24 mouse cellular contexts compared by ENCODE assay signal in the genomic region with DNA sequence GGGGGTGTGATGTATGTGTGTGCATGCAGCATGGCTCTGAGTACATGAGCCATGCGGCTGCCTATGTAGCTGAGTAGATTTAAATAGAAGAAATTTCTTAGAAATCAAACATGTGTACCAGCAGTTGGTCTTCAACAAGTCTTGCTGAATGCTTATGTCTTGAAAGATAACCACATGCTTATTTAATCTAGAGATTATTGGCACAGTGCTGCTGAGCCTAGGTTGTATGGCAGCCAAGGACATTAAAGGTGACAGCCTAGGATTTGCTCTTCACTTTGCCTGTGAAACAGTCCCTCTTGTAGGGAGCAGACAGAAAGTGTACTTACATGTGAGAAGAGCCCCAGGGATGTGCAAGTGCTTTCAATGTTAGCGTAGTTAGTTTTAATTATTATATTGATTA.
"Had no signal": no experiment of that assay in that cellular context is flagged by ENCODE, and none has a peak within 500 bp of the region (broad histone marks: within the 10 kb centered on the region; RNA-seq: fewer than 3 reads in every experiment).

No protein-coding gene starts in this region.

- DNase-seq: forebrain, postnatal 0 days; gastrocnemius, adult 2 months; gastrocnemius, postnatal 10 days; gastrocnemius, postnatal 25 days; heart, postnatal 10 days; heart, postnatal 4 days; kidney, adult 18-20 months; kidney, adult 8-10 months; kidney, postnatal 10 days; kidney, postnatal 25 days; kidney, postnatal 4 days had no signal

- H3K36me3 ChIP-seq: forebrain, embryonic 15.5 days; heart, embryonic 10.5 days; heart, embryonic 12.5 days; hindbrain, embryonic 10.5 days; hindbrain, embryonic 13.5 days; intestine, embryonic 15.5 days; limb, embryonic 10.5 days; limb, embryonic 12.5 days had no signal

- H3K27ac ChIP-seq: forebrain, embryonic 15.5 days; gastrocnemius, adult 2 months; heart, embryonic 10.5 days; hindbrain, embryonic 10.5 days; hindbrain, embryonic 13.5 days; intestine, embryonic 15.5 days; layer of hippocampus, adult 2 months; left cerebral cortex, adult 2 months; limb, embryonic 10.5 days; limb, embryonic 12.5 days; liver, embryonic 14.5 days had no signal

- H3K4me1 ChIP-seq: forebrain, embryonic 15.5 days; heart, embryonic 10.5 days; heart, embryonic 12.5 days; hindbrain, embryonic 10.5 days; hindbrain, embryonic 13.5 days; intestine, embryonic 15.5 days; limb, embryonic 10.5 days; limb, embryonic 12.5 days had no signal

- ATAC-seq: forebrain, embryonic 15.5 days; forebrain, postnatal 0 days; inflammation-experienced regulatory T-cells, adult 6 months; intestine, embryonic 15.5 days; intestine, postnatal 0 days had no signal

- H3K4me2 ChIP-seq: forebrain, embryonic 15.5 days; heart, embryonic 12.5 days; hindbrain, embryonic 13.5 days; intestine, embryonic 15.5 days; limb, embryonic 12.5 days had no signal

- H3K27me3 ChIP-seq: forebrain, embryonic 15.5 days; heart, embryonic 12.5 days; hindbrain, embryonic 13.5 days; intestine, embryonic 15.5 days; limb, embryonic 12.5 days had no signal

- H3K9ac ChIP-seq: forebrain, embryonic 15.5 days; forebrain, postnatal 0 days; heart, embryonic 12.5 days; hindbrain, embryonic 13.5 days; intestine, embryonic 15.5 days; limb, embryonic 12.5 days; liver, embryonic 14.5 days had no signal

- H3K9me3 ChIP-seq: forebrain, embryonic 15.5 days; hindbrain, embryonic 13.5 days; intestine, embryonic 15.5 days; limb, embryonic 10.5 days had no signal

- H3K4me3 ChIP-seq: forebrain, embryonic 15.5 days; gastrocnemius, adult 2 months; heart, embryonic 10.5 days; heart, embryonic 12.5 days; hindbrain, embryonic 10.5 days; hindbrain, embryonic 13.5 days; intestine, embryonic 15.5 days; layer of hippocampus, adult 2 months; left cerebral cortex, adult 2 months; limb, embryonic 10.5 days; limb, embryonic 12.5 days had no signal
